Mouse (Mus musculus) MEL (cell line): ENCODE results near the gene Cdca7l.

ENCODE experiments used
- BHLHE40 ChIP-seq: IDR thresholded peaks from 2 replicates; pipeline ENCODE4 v1.6.1; 2012; ENCODE audit warnings: low read depth, mild to moderate bottlenecking, inconsistent platforms, low read length, improper control_type of control experiment, borderline replicate concordance
- CTCF ChIP-seq, 3 experiments: IDR thresholded peaks in 2 of 3; conservative IDR thresholded peaks in 1 of 3; 2 replicates each; pipeline ENCODE4 v1.5.1; 2011 to 2012; ENCODE audit warnings: low read length in 3 of 3, low read depth in 2 of 3, mild to moderate bottlenecking in 2 of 3, improper control_type of control experiment in 1 of 3, inconsistent platforms in 1 of 3, mixed read lengths in 1 of 3, moderate library complexity in 1 of 3; ENCODE audit not compliant: control insufficient read depth in 1 of 3, insufficient read depth in 1 of 3, poor library complexity in 1 of 3, severe bottlenecking in 1 of 3
- GABPA ChIP-seq: IDR thresholded peaks from 2 replicates; pipeline ENCODE4 v1.6.1; 2012; ENCODE audit warnings: low read depth, mild to moderate bottlenecking, inconsistent platforms, low read length, improper control_type of control experiment, moderate library complexity
- MEF2A ChIP-seq: IDR thresholded peaks from 2 replicates; pipeline ENCODE4 v1.6.1; 2014; ENCODE audit warnings: low read depth, mild to moderate bottlenecking, inconsistent platforms, low read length, improper control_type of control experiment; ENCODE audit not compliant: poor library complexity, insufficient replicate concordance, severe bottlenecking; ENCODE audit errors: extremely low read depth
- POLR2A ChIP-seq, 2 experiments: IDR thresholded peaks; 2 replicates each; pipeline ENCODE4 v1.6.1; 2011 to 2012; ENCODE audit warnings: low read length in 2 of 2, mild to moderate bottlenecking in 2 of 2, control low read depth in 1 of 2, improper control_type of control experiment in 1 of 2, low read depth in 1 of 2, moderate library complexity in 1 of 2; ENCODE audit not compliant: control insufficient read depth in 1 of 2, insufficient read depth in 1 of 2, poor library complexity in 1 of 2
- TAL1 ChIP-seq: IDR thresholded peaks from 2 replicates; pipeline ENCODE4 v1.6.1; 2012; ENCODE audit warnings: mild to moderate bottlenecking, inconsistent platforms, low read length, moderate library complexity, mixed read lengths
- ZNF384 ChIP-seq: IDR thresholded peaks from 2 replicates; pipeline ENCODE4 v1.6.1; 2012; ENCODE audit warnings: low read depth, mild to moderate bottlenecking, inconsistent platforms, low read length, improper control_type of control experiment

- TF ChIP-seq MEF2A (no peak), BHLHE40 (no peak), POLR2A (IDR thresholded peaks at IDR 0.05; ENCODE audit: control insufficient read depth in 1 of 2, insufficient read depth in 1 of 2, low read depth in 1 of 2, low read length in 2 of 2, poor library complexity in 1 of 2) (peak; percentile 91 to 93), ZNF384 (no peak), TAL1 (no peak), CTCF (IDR thresholded peaks at IDR 0.05 in 2 of 3, conservative IDR thresholded peaks at IDR 0.05 in 1 of 3; ENCODE audit: control insufficient read depth in 1 of 3, insufficient read depth in 1 of 3, low read depth in 2 of 3, low read length in 3 of 3, poor library complexity in 1 of 3, severe bottlenecking in 1 of 3) (no peak), GABPA (peak; percentile 41; the same call in 1 of the 2 replicates)
These were observed 39.4 kb downstream of the Cdca7l start for GRCm38 (mm10) chr12:117843302-117844074.
